Mouse (Mus musculus) induced T-regulatory cell, adult 2 months (primary cell): Measurements from ENCODE around the gene Lmf1.
A peak's percentile ranks its signal among the peaks of the same experiment; 100 is the strongest.

ENCODE experiments used
- DNase-seq: peaks from one replicate; pipeline ENCODE4 v3.0.0-alpha.2; 2012; ENCODE audit warnings: low read depth

Gene Lmf1

DNA sequence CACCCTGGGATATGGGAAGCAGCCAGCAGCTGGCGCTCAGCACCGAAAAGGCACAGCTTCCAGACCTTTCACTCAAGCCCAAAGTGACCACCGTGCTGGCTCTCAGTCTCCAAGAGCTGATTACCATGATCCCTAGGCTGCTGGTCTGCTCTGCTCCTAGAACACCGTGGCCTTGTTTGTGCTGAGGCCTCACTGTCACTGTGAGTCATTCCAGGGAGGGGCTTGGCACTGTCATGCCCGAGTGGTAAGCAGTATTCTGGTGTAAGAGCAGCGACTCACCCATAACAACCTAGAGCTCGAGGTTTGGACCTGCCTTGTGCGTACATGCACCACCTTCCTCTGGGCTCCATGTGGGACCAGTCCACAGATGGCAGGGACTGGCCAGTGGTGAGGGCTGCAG lies 63.1 kb downstream of the Lmf1 start:
- DNase-seq: no peak

DNA sequence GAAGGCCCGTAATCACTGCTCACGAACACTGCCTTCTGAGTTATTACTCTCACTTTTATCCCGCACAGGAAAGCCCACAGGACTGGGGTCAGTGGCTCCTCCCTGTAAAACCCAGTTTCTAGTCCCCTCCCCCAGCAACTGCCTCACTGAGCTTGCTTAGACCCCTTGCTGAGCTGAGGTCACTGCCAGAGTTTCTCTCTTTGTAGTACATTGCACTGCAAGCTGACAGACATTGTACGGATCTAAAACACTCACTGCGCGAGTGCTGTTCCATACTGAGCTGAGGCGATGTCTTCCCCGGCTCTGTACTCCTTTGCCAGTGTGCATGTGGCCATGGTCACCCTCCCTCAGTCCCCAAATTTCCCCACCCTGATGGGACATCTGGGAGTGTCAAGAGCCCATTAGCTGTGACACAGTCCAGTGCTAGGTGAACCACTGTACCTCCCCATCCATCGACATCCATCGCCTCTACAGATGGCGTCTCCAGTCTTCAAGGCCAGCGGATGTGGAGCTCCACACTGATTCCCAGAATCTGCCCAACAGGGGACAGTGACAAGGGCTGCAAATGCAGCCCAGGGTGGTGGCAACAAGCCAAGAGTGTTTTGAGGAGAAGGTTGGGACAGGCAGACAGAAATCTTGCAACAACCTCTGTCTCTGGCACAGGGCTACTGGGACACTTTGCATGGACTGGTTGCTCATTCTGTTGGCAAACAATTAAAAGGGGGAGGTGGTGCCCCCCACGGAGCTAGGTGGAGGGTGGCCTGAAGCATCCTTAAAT lies 64.8 kb downstream of the Lmf1 start:
- DNase-seq: no peak

DNA sequence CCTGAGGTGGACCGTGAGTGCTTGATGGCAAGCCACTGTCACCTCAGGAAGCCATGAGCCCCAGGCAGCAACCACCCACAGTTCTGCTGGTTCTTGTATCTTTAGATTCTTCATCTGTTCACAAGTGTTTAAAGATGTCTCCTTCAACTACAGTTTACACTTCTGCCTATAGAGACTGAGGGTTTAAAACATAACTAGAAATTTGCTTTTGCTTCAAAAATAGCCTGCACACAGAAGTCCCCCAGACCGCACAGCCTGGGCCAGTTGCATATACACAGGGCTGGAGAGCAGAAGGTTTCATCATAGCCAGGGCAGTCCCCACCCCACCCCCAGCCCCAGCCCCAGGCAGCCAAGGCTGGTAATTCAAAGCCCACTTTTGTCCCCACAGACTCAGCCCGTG lies 65.9 kb downstream of the Lmf1 start:
- no peak for DNase-seq

DNA sequence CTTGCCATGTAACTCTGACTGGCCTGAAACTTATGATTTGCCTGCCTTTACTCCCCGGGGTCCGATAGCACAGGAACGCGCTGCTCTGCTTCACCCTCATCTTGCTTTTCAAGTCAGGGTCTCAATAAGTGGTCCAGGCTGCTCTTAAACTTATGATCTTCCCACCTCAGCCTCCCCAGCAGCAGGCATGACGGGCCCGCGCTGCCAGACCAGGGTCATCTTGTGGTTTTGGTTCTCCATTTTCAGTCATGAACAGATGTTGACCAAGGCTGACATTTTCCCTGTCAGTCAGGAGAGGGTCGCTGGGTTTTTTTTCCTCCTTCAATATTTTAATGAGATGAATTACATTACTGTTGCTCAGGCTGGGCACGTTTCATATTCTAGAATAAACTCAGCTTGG lies 66.8 kb downstream of the Lmf1 start:
- DNase-seq: no peak

DNA sequence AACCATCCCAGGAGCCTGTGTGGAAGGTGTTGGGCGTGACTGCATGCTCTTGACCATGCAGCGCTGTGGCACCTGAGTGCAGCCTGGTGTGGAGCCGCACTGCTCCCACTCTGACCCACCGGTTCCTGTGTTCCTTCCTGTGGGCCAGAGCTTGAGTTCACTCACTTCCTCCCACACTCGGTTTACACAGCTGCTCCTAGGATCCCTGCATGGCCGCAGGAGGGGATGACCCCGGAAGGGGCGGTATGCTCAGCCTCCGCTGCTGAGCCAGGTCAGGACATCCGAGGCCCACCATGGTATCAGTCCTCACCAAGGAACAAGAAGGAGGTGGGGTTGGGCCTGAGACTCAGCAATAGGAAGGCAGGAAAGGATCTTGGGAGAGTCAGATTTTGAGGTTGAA lies 69.0 kb downstream of the Lmf1 start:
- no peak for DNase-seq

DNA sequence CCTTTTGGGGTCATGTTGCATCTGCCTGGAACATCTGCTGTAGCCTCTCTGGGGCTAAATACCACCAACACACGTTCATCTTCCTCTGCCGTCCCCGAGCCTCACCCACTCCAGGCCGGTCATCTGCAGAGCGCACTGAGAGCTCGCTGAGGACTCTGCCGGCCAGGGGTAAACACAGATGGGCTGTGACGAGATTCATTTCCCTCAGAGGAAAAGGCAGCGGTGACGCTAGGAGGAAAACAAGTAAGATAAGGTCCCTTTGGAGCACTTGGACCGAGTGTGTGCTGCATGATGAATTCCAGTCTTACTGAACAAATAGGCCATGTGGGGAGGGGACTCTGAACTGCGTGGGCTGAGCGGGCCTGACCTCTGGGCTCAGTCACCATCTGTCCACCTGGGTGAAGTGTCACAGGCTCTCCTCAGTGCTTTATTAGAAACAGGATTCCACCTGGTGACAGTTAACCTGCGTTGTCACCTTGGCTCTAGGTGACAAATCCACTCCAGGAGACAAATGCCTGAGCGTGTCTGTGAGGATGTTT lies 69.9 kb downstream of the Lmf1 start:
- DNase-seq: no peak

DNA sequence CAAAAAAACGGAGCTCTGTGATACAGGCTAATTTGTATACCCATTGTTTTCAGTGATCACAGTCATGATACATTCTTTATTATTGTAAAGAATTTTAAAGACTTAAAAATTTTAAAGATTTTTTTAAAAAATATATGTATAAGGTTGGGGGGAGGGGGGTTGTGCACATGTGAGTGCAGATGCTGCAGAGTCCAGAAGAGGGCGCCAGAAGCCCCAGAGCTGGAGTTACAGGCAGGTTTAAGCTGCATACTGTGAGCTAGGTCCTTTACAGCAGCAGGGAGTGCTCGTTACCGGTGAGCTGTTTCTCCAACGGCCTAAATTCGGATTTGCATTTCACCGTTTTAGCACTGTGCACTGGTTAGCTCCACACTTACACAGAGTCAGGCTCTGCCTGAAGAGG lies 71.8 kb downstream of the Lmf1 start:
- no peak for DNase-seq

DNA sequence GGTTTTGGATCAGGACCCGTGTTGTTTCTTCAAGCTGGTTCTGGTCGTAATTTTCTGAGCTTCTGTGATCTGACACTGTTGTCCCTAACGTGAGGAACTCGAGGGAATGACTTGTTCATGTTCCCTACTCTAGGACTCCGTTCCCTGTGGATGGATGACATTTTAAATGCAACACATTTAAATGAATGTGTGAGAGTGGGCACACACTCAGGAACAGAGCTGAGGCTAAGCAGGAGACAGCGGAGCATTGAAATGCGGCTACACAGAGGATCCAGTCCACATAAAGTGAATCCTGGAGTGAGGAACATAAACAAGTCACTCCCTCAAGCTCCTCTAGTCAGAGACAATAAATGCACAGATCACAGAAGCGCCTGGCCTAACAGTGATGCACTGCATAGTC lies 73.4 kb downstream of the Lmf1 start:
- DNase-seq: no peak

DNA sequence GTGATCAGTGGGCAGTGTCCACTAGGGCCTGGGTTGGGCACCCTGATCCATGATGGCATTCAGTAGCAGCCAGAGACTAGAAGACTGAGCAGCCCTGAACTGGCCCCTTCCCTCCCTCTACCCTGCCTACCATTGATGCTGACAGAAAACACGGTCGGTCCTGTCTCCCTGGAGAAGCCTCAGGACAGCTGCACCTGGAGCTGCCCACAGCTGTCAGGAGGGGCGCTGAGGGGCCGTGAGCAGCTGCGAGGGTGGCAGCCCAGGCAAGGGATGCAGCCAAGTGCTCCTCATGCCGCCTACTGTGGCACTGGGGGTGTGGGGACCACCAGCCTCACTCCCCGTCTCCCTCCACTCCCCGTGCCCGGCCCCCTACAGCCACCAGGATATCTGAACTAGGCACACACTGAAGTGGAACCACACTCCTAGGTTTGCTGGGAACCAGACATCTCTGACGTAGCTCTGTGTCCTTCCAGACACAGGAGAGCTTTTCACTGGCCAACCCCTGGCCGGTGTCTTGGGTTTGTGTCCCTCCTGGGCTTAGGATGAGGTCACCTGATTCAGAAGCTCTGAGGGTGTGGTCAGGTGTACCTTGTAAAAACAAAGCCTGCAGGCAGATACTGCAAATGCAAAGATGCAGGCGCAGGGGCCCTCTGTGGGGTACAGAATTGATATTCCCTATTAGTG lies 77.4 kb downstream of the Lmf1 start:
- DNase-seq: no peak

DNA sequence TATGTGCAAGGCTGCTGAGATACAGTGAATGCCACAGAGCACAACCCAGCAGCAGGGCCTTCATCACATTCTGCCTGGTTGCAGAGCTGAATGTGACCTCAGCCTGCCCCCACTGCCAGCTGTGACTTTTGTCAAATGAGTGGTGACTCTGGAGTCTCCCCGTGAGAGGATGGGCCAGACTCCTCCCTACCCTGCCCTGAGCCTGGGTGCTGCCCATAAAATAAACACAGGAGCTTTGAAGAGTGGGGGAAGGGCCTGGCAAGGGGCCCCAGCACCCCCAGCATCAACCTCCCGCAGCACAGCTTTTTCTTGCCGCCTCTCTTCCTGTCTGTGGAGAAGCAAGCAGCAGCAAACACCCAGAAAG lies 77.9 kb downstream of the Lmf1 start:
- no peak for DNase-seq

DNA sequence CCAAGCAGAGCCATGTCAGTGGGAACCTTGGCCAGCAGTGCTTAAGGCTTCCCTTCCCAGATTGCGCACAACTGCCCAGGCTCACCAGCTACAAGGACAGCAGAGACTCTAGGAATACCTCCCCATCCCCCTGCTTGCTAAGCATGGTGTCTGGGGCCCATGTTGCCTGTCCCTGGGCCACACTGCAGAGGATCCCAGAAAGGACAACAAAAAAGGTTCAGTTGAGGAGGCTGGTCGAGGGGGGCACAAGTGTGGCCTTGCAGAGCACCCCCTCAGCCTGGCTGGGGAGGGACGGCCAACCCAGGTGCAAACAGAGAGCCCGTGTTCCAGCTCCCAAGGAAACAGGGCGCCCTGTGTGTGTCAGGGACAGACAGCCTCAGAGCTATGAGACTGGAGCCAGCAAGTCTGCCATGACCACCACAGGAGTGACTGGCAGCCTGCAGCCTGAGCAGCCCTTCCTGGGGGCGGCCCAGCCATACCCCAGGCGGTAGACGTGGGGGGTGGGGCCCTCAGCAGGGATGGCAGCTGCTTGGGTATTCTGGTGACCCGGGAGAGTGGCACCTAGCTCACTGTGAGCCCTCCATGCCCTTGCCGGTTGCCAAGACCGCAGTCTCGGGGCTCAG lies 84.4 kb downstream of the Lmf1 start:
- no peak for DNase-seq

DNA sequence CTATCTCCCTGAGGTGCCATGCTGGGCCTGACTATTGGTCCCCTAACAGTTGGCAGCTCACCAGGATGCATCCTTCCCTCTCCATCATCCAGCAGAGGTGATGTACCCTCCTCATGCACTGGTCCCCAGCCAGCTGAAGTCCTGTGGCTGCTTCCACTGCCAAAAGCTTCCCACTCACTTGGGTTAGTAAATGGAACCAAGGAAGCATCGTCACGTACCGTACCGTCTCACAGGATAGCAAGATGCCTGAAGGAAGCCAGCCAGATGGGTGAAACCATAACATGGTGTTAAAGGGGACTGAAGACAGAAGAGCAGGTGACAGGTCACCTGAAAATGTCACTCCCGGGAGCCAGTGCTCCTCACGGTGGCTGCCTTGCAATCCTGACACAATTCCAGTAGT lies 86.6 kb downstream of the Lmf1 start:
- DNase-seq: no peak

DNA sequence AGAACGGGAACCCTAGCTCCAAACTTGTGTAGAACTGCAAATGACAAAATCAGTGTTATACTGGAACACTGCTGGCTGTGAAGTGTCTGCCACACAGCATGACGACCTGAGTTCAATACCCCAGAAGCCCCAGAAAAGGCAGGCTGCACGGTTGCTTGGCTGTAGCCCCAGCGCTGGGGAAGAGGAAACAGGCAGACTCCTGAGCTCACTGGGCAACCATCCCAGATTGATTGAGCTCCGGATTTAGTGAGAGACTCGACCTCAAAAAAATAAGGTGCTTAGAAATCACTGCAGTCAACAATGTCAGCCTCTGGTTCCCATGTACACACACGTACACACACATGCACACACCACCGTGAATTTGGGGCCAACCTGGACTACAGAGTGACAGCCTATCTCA lies 87.0 kb downstream of the Lmf1 start:
- no peak for DNase-seq

DNA sequence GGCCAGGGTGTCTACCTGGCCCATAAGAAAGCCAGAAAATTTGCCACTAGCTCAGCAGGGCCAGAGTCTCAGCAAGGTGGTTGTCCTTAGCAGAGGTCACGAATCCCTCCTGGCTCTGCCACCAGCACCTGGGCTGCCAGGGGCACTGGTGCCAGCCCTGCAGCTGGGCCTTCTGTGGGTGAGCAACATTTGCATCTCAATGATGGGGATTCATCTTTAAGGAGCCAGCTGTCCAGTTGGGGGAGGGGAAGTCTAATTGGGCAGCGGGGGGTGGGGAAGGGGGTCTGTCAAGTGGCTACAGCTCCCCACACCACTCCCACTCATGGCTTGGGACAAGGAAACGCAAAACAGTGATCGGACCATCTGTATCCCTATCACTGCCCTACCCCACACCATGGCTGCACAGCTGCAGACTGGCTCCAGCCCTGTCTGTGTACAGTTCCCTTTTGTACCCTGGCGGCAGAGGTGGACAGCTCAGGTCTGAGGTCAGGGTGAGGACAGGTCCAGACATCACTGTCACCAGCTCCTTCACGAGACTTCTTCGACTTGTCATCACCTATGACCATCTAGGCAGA lies 89.7 kb downstream of the Lmf1 start:
- DNase-seq: no peak

DNA sequence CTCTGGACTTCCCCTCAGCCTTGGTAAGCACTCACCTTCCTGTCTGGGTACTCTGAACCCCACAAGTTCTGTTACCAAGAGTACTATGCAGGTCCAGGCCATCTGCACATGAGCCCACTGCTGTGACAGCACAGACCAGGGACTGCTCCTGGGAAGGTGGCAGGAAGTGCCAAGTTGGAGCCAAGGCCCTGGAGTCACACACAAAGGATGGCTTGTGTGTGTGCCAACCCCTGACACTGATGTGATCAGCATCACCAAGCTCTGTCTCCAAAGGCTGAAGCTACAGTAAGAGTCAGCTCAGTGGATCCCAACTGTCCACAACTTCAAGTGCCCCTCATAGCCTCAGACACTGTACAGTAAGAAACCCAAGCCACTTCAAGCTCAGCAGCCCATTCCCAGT lies 94.1 kb downstream of the Lmf1 start:
- DNase-seq: no peak

DNA sequence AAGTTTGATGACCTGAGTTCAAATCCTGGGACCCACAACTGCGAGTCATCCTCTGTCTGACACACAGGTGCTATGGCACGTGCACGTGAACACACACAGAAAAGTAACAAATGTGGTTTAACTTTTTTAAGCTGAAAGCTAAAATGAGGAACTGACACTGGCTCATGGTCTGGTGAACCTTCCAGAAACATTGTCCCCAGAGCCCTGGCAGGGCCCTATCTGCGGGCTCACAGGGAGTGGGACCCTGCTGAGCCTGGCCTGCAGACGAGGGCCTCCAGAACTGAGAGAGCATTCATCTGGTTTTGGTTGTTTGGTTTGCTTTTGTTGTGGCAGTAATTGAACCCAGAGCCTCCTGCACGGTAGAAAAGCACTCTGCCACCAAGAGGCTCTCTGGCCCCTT lies 99.1 kb downstream of the Lmf1 start:
- no peak for DNase-seq

DNA sequence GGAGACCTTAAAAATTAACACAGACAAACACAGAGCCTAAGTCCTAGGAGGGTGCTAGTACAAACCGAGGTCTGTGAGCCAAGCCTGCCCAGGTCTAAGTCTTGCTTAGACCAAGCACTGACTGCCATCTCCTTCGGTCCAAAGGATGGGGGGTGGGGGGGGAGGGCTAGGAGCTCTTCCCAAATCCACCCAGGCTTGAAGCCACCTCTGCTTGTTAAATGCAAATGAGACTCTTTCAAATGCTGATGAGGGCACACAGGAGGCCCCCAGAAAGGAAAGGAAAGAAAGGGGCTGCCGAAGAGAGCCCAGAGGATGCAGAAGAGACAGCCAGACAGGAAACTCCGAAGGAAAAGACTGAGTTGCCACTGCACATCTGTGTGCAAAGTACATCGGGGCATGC lies 100.9 kb downstream of the Lmf1 start:
- no peak for DNase-seq

DNA sequence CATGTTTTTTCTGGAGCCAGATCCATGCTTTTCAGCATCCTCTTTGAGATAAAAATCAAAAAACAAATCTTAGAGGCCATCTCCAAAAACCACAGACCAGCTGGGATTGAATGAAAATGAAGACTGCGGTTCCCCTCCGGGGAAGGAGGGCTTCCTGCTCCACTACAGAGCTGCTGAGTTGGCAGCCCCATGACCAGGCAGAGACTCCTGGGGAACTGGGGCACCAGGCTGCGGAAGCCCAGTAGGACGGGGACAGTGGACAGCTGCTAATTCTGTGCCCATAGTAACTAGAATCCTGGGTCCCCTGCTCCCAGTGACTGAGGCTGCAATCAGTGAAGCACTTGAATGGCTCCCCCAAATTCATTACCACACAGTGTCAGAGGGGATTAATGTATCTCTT lies 102.8 kb downstream of the Lmf1 start:
- no peak for DNase-seq

DNA sequence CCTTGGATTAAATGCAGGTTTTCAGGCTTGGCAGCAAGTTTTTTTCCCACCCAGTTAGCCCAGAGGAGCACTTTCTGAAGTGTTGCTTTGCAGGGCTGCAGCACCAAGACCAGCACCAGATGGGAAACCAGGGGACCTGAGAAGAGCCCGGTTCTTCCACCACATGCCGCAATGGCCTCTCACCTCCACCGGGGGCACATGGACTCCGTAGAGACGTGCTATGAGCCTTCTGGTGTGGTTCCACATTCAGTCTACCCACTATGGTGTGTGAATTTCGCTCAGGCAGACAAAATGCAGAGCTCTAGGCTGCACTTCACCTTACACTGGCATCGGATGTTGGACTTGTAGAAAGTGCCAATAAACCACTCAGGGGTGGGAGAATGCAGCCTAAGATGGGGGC lies 107.4 kb downstream of the Lmf1 start:
- DNase-seq: no peak

DNA sequence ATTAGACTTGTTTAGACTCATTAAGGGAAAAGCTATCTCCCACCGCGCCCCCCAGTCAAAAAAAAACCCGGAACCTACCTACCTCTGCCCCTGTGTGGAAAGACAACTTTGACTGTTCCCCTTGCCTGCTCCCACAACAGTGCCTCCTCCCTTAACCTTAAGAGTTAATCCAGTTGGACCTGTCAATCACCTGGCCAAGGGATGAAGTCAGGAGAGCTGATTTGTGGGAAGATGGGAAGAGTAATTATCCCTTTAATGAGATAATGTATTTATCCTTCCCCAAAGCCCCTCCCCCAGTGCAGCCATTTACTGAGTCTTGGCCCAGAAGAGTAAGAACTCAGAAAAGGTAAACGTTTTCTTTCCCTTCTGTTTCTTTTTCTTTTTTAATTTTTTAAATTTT lies 110.0 kb downstream of the Lmf1 start:
- DNase-seq: no peak

DNA sequence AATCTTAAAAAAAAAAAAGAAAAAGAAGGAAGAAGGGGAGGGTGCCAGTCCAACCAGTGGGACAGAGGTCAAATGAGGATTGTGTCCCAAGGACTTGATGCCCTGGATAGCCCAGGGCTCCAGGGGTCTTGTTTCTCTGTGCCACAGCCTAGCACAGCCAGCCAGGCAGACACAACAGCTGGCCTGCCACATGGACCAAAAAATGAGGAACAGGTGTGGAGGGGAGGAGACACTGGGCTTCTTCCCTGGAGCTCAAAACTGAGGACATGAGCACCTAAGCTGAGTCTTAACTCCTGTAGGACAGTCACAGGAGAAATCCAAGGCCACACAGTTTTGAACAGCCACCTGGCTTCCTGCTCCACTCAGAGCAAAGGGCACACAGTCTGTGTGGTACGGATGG lies 117.4 kb downstream of the Lmf1 start:
- no peak for DNase-seq

DNA sequence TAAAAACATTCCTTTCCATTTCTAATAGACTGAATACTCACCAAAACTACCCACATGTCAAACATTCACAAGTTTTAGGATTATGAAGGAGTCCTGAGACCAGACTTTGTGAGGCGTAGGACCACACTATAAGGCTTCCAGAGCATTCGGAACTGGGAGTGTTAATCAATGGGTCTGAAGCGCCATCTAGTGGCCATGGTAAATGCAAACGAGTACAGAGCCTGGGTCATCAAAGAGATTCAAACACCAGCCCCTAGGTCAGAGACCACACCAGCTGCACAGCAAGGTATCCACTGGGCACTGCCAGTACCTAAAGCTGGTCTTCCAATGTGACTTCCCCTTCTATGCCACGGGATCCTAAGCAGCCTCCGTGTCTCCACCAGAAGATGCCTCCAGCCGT lies 119.6 kb downstream of the Lmf1 start:
- DNase-seq: peak; percentile 86

DNA sequence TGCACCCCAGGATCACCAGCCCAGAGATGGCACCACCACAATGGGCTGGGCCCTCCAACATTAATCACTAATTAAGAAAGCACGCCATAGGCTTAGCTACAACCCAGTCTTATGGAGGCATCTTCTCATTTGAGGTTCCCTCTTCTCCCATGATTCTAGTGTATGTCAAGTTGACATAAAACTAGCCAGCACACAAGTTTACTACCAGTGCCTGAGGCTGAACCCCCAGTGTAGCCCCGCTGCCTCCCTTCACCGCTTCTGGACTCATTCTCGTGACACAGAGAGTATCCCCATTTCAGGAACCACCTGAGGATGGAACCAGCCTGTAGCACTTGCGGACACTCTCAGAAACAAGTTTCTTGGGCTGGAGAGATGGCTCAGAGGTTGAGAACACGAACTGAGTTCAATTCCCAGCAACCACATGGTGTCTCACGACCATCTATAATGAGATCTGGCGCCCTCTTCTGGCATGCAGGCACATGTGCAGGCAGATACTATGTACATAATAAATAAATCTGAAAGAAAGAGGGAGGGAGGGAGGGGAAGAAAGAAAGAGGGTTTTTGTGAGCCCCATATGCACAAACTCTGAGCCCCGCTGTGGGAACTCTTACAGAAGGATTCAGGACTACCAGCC lies 122.1 kb downstream of the Lmf1 start:
- peak; percentile 34 for DNase-seq
